Mouse (Mus musculus): Measurements from ENCODE around the gene Cox19. TPM values are rescaled to one million over a fixed set of nuclear protein-coding genes. Genes with fewer than 3 reads are reported as not detected.
A peak's percentile ranks its signal among the peaks of the same experiment; 100 is the strongest.

Gene Cox19
- polyA plus RNA-seq, 1 experiment from 2014 or later, result 116 TPM

DNA sequence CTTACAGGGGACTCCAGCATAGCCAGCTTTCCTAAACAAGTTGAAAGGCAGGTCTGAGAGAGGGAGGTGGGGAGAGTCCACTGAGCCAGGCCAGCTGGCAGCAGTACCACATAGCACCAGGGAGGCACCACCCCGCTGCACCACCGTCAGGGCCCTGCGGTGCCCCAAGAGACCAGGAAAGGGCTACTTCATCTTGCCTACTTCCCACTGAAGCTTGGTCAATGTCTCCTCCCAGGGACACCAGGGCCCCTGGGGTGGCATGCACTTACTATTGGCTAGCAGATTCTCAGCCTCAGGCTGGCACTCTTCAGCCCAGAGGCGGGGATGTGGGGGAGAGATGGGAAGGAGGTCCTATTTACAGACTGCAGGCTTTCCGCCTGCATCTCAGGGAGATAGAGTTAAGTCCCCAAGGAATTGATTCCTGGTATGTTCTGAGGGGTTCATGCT is 27.1 kb downstream of the Cox19 start:
- peak; percentile 21; the same call in 1 of the 2 replicates for TF ChIP-seq CTCF (IDR thresholded peaks at IDR 0.05; ENCODE audit: low read depth)
- H3K27ac ChIP-seq, result no peak overlapping the region
- ATAC-seq (replicated peaks; ENCODE audit: low FRiP score, low read depth), result peak; percentile 31; the same call in 1 of the 2 replicates
- peak overlapping the region; percentile 23; the same call in 1 of the 2 replicates for H3K9ac ChIP-seq (ENCODE audit: low read depth, low read length)
- peak overlapping the region; percentile 98 for H3K4me2 ChIP-seq (ENCODE audit: low read length)
- H3K36me3 ChIP-seq (ENCODE audit: insufficient read depth, low read length), result no peaks in the 10 kb centered on the region
- peak; percentile 50 for DNase-seq (ENCODE audit: low spot score)
- no peaks in the 10 kb centered on the region for H3K9me3 ChIP-seq (replicated peaks; ENCODE audit: low read length)
- H3K4me3 ChIP-seq (replicated peaks; ENCODE audit: low read depth, low read length), result no peak overlapping the region; the same call in 1 of the 2 replicates
- 42% methylated on average over 5 of the region's 5 CpGs for WGBS
- peaks cover 16% of the 10 kb centered on the region; the same call in 1 of the 2 replicates for H3K27me3 ChIP-seq (ENCODE audit: insufficient read depth, low read length)
- H3K4me1 ChIP-seq (replicated peaks; ENCODE audit: insufficient read depth, low read length), result peaks cover 12% of the 10 kb centered on the region

DNA sequence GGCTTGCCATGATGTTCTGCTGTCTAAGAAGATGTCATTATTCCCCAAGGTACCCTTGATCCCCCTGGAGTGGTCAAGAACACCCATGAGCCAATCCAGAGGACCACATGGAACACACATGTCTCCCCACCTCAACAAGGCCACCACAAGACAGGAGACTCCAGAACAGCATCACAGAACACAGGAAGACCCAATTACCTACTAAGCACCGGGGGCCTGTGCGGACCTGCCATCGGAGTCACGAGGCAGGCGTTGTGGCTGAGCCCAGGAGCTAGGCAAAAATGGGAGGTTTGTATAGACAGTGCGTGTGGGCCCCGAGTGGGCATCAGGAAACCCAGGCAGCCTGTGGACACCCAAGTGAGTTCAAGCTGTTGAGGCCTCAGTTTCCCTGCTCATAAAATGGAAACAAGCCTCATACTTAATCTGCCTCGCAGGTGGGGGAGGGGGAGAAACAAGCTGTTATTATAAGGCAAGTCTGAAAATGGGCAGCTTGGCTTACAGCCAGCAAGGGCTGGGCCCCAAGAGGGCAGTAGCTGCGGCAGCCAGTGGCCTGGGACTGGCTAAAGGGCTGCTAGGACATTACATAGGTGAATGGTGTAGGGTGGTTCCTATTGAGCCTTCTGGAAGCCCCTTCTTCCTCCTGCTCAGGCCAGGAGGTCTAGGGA is 27.8 kb downstream of the Cox19 start:
- 71% methylated on average over 9 of the region's 9 CpGs for WGBS
- ATAC-seq (replicated peaks; ENCODE audit: low FRiP score, low read depth) (peak; percentile 14; the same call in 1 of the 2 replicates), DNase-seq (ENCODE audit: low spot score) (no peak)
- no peak for TF ChIP-seq CTCF (IDR thresholded peaks at IDR 0.05; ENCODE audit: low read depth)
- no peak overlapping the region for H3K4me3 ChIP-seq (replicated peaks; ENCODE audit: low read depth, low read length)
- H3K4me1 ChIP-seq (replicated peaks; ENCODE audit: insufficient read depth, low read length), result peaks cover 12% of the 10 kb centered on the region
- 0 out of 2 replicates have a peak overlapping the region, but pooled peaks have one; percentile 98 for H3K4me2 ChIP-seq (ENCODE audit: low read length)
- H3K9me3 ChIP-seq (replicated peaks; ENCODE audit: low read length), result no peaks in the 10 kb centered on the region
- no peak overlapping the region for H3K27ac ChIP-seq
- H3K9ac ChIP-seq (ENCODE audit: low read depth, low read length), result no peak overlapping the region
- peaks cover 16% of the 10 kb centered on the region; the same call in 1 of the 2 replicates for H3K27me3 ChIP-seq (ENCODE audit: insufficient read depth, low read length)
- no peaks in the 10 kb centered on the region for H3K36me3 ChIP-seq (ENCODE audit: insufficient read depth, low read length)

- TF ChIP-seq CTCF (IDR thresholded peaks at IDR 0.05; ENCODE audit: low read depth), result no peak
- Histone ChIP-seq H3K9ac (ENCODE audit: low read depth, low read length) (no peak overlapping the region), H3K9me3 (replicated peaks; ENCODE audit: low read length) (no peaks in the 10 kb centered on the region), H3K4me1 (replicated peaks; ENCODE audit: insufficient read depth, low read length) (peaks cover 19% of the 10 kb centered on the region), H3K4me3 (replicated peaks; ENCODE audit: low read depth, low read length) (no peak overlapping the region), H3K27ac (no peak overlapping the region), H3K36me3 (ENCODE audit: insufficient read depth, low read length) (no peaks in the 10 kb centered on the region), H3K4me2 (ENCODE audit: low read length) (no peak overlapping the region), H3K27me3 (ENCODE audit: insufficient read depth, low read length) (peaks cover 16% of the 10 kb centered on the region; the same call in 1 of the 2 replicates)
- ATAC-seq (replicated peaks; ENCODE audit: low FRiP score, low read depth) (no peak), DNase-seq (ENCODE audit: low spot score) (no peak)
- 86% methylated on average over 6 of the region's 6 CpGs for WGBS
These were observed 29.9 kb downstream of the Cox19 start for GRCm38 (mm10) chr5:139321331-139321730.

- no peak for ATAC-seq (replicated peaks; ENCODE audit: low FRiP score, low read depth)
- no peak for TF ChIP-seq CTCF (IDR thresholded peaks at IDR 0.05; ENCODE audit: low read depth)
- WGBS, result 64% methylated on average over 7 of the region's 7 CpGs
- no peak overlapping the region for H3K9ac ChIP-seq (ENCODE audit: low read depth, low read length)
- H3K4me2 ChIP-seq (ENCODE audit: low read length), result no peak overlapping the region
- 0 out of 2 replicates have a peak, but pooled peaks cover 10% of the 10 kb centered on the region for H3K27me3 ChIP-seq (ENCODE audit: insufficient read depth, low read length)
- H3K4me3 ChIP-seq (replicated peaks; ENCODE audit: low read depth, low read length), result no peak overlapping the region
- no peaks in the 10 kb centered on the region for H3K9me3 ChIP-seq (replicated peaks; ENCODE audit: low read length)
- H3K4me1 ChIP-seq (replicated peaks; ENCODE audit: insufficient read depth, low read length), result peaks cover 15% of the 10 kb centered on the region
- no peak overlapping the region for H3K27ac ChIP-seq
- no peak for DNase-seq (ENCODE audit: low spot score)
- no peaks in the 10 kb centered on the region for H3K36me3 ChIP-seq (ENCODE audit: insufficient read depth, low read length)
These were observed 30.8 kb downstream of the Cox19 start for GRCm38 (mm10) chr5:139320424-139320823.

- H3K4me3 ChIP-seq (replicated peaks; ENCODE audit: low read depth, low read length), result no peak overlapping the region
These were observed 33.3 kb downstream of the Cox19 start for GRCm38 (mm10) chr5:139317751-139318504.

GRCm38 (mm10) chr5:139316982-139317675 is 34.1 kb downstream of the Cox19 start:
- Histone ChIP-seq H3K9ac (ENCODE audit: low read depth, low read length) (no peak overlapping the region), H3K4me1 (replicated peaks; ENCODE audit: insufficient read depth, low read length) (0 out of 2 replicates have a peak, but pooled peaks cover 6% of the 10 kb centered on the region), H3K36me3 (ENCODE audit: insufficient read depth, low read length) (no peaks in the 10 kb centered on the region), H3K27ac (peak overlapping the region; percentile 85), H3K4me3 (replicated peaks; ENCODE audit: low read depth, low read length) (no peak overlapping the region), H3K4me2 (ENCODE audit: low read length) (no peak overlapping the region), H3K27me3 (ENCODE audit: insufficient read depth, low read length) (no peaks in the 10 kb centered on the region), H3K9me3 (replicated peaks; ENCODE audit: low read length) (no peaks in the 10 kb centered on the region)
- ATAC-seq (replicated peaks; ENCODE audit: low FRiP score, low read depth), result peak; percentile 96
- 53% methylated on average over 6 of the region's 6 CpGs for WGBS
- TF ChIP-seq CTCF (IDR thresholded peaks at IDR 0.05; ENCODE audit: low read depth), result no peak
- DNase-seq (ENCODE audit: low spot score), result peak; percentile 60

More at GRCm38 (mm10) chr5:139317751-139318504, 33.3 kb downstream of the Cox19 start:
- Histone ChIP-seq H3K4me2 (ENCODE audit: low read length) (no peak overlapping the region), H3K4me1 (replicated peaks; ENCODE audit: insufficient read depth, low read length) (0 out of 2 replicates have a peak, but pooled peaks cover 6% of the 10 kb centered on the region), H3K27ac (peak overlapping the region; percentile 85), H3K9me3 (replicated peaks; ENCODE audit: low read length) (no peaks in the 10 kb centered on the region), H3K27me3 (ENCODE audit: insufficient read depth, low read length) (no peaks in the 10 kb centered on the region), H3K9ac (ENCODE audit: low read depth, low read length) (no peak overlapping the region), H3K36me3 (ENCODE audit: insufficient read depth, low read length) (no peaks in the 10 kb centered on the region)
- TF ChIP-seq CTCF (IDR thresholded peaks at IDR 0.05; ENCODE audit: low read depth), result no peak
- ATAC-seq (replicated peaks; ENCODE audit: low FRiP score, low read depth), result 0 out of 2 replicates have a peak, but pooled peaks have one; percentile 33
- WGBS, result 62% methylated on average over 21 of the region's 21 CpGs
- no peak for DNase-seq (ENCODE audit: low spot score)

All from kidney, postnatal 0 days (tissue).